Mouse (Mus musculus) ES-Bruce4 (cell line): Measurements from ENCODE around the gene Lgi1. TPM values are rescaled to one million over a fixed set of nuclear protein-coding genes. Genes with fewer than 3 reads are reported as not detected.

Experiments used
- H3K27ac ChIP-seq: 2 replicates; pipeline ENCODE4 v1.5.1; 2012; ENCODE audit warnings: low read length, inconsistent platforms; ENCODE audit not compliant: insufficient read depth
- H3K27me3 ChIP-seq: 2 replicates; pipeline ENCODE4 v1.6.1; 2012; ENCODE audit warnings: mild to moderate bottlenecking, low read length, inconsistent platforms; ENCODE audit not compliant: control insufficient read depth, poor library complexity, insufficient read depth, severe bottlenecking
- H3K36me3 ChIP-seq: 2 replicates; pipeline ENCODE4 v1.6.1; 2012; ENCODE audit warnings: inconsistent platforms, mild to moderate bottlenecking, low read length, moderate library complexity; ENCODE audit not compliant: control insufficient read depth, poor library complexity, insufficient read depth, severe bottlenecking
- H3K4me1 ChIP-seq: one replicate; pipeline ENCODE4 v1.8.1; 2011; ENCODE audit warnings: low read length; ENCODE audit not compliant: control insufficient read depth, insufficient read depth
- H3K4me3 ChIP-seq: 2 replicates; pipeline ENCODE4 v1.5.1; 2011; ENCODE audit warnings: low read depth, mild to moderate bottlenecking, low read length
- H3K9ac ChIP-seq: 2 replicates; pipeline ENCODE4 v1.6.1; 2012; ENCODE audit warnings: low read depth, mild to moderate bottlenecking, inconsistent platforms; ENCODE audit not compliant: poor library complexity, severe bottlenecking
- H3K9me3 ChIP-seq: replicated peaks from 2 replicates; pipeline ENCODE4 v1.6.1; 2012; ENCODE audit warnings: mild to moderate bottlenecking, low read length, inconsistent platforms; ENCODE audit not compliant: control insufficient read depth, poor library complexity, insufficient read depth, severe bottlenecking
- CTCF ChIP-seq: IDR thresholded peaks from one replicate; pipeline ENCODE4 v1.8.1; 2011; ENCODE audit warnings: low read depth, low read length
- EP300 ChIP-seq: IDR thresholded peaks from 2 replicates; pipeline ENCODE4 v1.6.1; 2011; ENCODE audit warnings: low read depth, low read length; ENCODE audit not compliant: insufficient read depth
- POLR2A ChIP-seq: IDR thresholded peaks from one replicate; pipeline ENCODE4 v1.8.1; 2011; ENCODE audit warnings: low read length; ENCODE audit not compliant: insufficient read depth
- polyA plus RNA-seq: library from polyadenylated mRNA; stranded (reverse); fragments of >200 nt; gene quantifications from 2 replicates; pipeline ENCODE4 v1.2.4, GENCODE M21; 2011; ENCODE audit warnings: low read depth; ENCODE audit not compliant: missing spikeins, insufficient read depth, insufficient read length

The Lgi1 gene
- polyA plus RNA-seq, 1 experiment = 32.6 TPM

DNA sequence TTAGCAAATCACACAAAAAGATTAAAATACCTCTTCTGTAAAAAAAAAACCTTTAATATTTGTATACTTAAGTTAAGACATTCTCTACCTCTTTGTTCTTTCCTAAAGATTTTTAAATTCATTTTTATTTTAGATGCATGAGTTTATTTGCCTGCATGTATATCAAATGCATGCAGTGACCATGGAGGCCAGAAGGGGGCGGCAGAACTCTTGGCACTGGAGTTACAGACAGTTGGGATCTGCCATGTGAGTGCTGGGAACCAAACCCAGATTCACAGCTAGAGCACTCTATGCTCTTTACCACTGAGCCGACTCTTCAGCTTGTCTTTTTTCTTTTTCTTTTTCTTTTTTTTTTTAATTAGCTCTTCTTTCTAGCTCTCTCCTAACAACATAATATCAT is 35.6 kb upstream of the Lgi1 start:
- Histone ChIP-seq H3K36me3 (no peaks in the 10 kb centered on the region), H3K4me3 (no peak overlapping the region), H3K9me3 (0 out of 2 replicates have a peak, but pooled peaks cover 4% of the 10 kb centered on the region), H3K4me1 (no peaks in the 10 kb centered on the region), H3K9ac (no peak overlapping the region), H3K27me3 (no peaks in the 10 kb centered on the region), H3K27ac (no peak overlapping the region)
- no peak for TF ChIP-seq EP300
- peak; percentile 52 for TF ChIP-seq CTCF

GRCm38 (mm10) chr19:38232087-38232486 is 32.2 kb upstream of the Lgi1 start:
- Histone ChIP-seq H3K9me3 (0 out of 2 replicates have a peak, but pooled peaks cover 4% of the 10 kb centered on the region), H3K27me3 (no peaks in the 10 kb centered on the region), H3K27ac (no peak overlapping the region), H3K4me3 (no peak overlapping the region), H3K9ac (no peak overlapping the region), H3K36me3 (no peaks in the 10 kb centered on the region), H3K4me1 (no peaks in the 10 kb centered on the region)
- no peak for TF ChIP-seq EP300
- no peak for TF ChIP-seq CTCF
- TF ChIP-seq POLR2A = no peak

- H3K4me1 ChIP-seq = no peaks in the 10 kb centered on the region
- H3K36me3 ChIP-seq = no peaks in the 10 kb centered on the region
- no peak overlapping the region for H3K27ac ChIP-seq
- H3K9ac ChIP-seq = no peak overlapping the region
- TF ChIP-seq CTCF (no peak), EP300 (no peak)
- 0 out of 2 replicates have a peak, but pooled peaks cover 4% of the 10 kb centered on the region for H3K9me3 ChIP-seq
- no peaks in the 10 kb centered on the region for H3K27me3 ChIP-seq
- H3K4me3 ChIP-seq = no peak overlapping the region
Measured at GRCm38 (mm10) chr19:38232516-38232915, 31.8 kb upstream of the Lgi1 start.

DNA sequence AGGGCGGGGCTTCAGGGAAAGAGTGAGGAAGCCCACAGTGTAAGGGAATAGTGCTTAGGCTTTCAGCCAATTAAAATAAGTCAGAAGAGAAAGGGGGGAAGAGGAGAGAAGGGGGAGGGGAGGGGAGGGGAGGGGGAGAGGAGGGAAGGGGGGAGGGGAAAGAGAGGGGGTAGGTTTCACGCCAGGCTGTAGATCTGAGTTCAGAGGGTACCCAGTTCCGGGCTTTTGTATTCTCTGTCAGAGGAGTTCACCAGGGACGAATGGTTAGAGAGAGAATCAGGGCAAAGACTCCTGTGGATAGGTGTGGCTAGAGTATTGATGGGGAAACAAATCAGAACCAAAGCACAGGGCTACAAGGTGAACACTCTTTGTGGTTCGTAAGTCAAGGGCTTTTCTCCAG is 27.8 kb upstream of the Lgi1 start:
- H3K9me3 ChIP-seq = no peaks in the 10 kb centered on the region
- H3K27me3 ChIP-seq = no peaks in the 10 kb centered on the region
- TF ChIP-seq POLR2A (no peak), EP300 (no peak), CTCF (no peak)
- H3K27ac ChIP-seq = peak overlapping the region; percentile 95
- no peaks in the 10 kb centered on the region for H3K4me1 ChIP-seq
- no peaks in the 10 kb centered on the region for H3K36me3 ChIP-seq
- peak overlapping the region; percentile 40; the same call in 1 of the 2 replicates for H3K9ac ChIP-seq
- H3K4me3 ChIP-seq = no peak overlapping the region

- Histone ChIP-seq H3K36me3 (no peaks in the 10 kb centered on the region), H3K27me3 (no peaks in the 10 kb centered on the region), H3K4me1 (no peaks in the 10 kb centered on the region), H3K9ac (peak overlapping the region; percentile 30; the same call in 1 of the 2 replicates), H3K4me3 (peak overlapping the region; percentile 57), H3K9me3 (no peaks in the 10 kb centered on the region), H3K27ac (peak overlapping the region; percentile 86)
- TF ChIP-seq CTCF (no peak), POLR2A (peak; percentile 90), EP300 (no peak)
Measured at GRCm38 (mm10) chr19:38237834-38238212, 26.5 kb upstream of the Lgi1 start.

GRCm38 (mm10) chr19:38238213-38238951 is 26.0 kb upstream of the Lgi1 start:
- Histone ChIP-seq H3K27me3 (no peaks in the 10 kb centered on the region), H3K9ac (peak overlapping the region; percentile 10; the same call in 1 of the 2 replicates), H3K4me3 (peak overlapping the region; percentile 57), H3K9me3 (no peaks in the 10 kb centered on the region), H3K36me3 (no peaks in the 10 kb centered on the region), H3K4me1 (no peaks in the 10 kb centered on the region), H3K27ac (peak overlapping the region; percentile 86)
- TF ChIP-seq CTCF (no peak), POLR2A (no peak), EP300 (no peak)
